Mouse (Mus musculus) liver, adult 2 months (tissue): ENCODE data around the gene Gab3.

Experiments used
- CTCF ChIP-seq: fragments of 200-500 bp; IDR thresholded peaks from 2 replicates; pipeline ENCODE4 v1.5.1; 2011; ENCODE audit warnings: low read depth, low read length, control low read depth
- POLR2A ChIP-seq: fragments of 200-500 bp; IDR thresholded peaks from 2 replicates; pipeline ENCODE4 v1.6.1; 2011; ENCODE audit warnings: low read length, control low read depth; ENCODE audit not compliant: insufficient read depth; ENCODE audit errors: extremely low read depth

- TF ChIP-seq CTCF: no peak
- no peak for TF ChIP-seq POLR2A
Measured at GRCm38 (mm10) chrX:75044595-75044994, 40.7 kb downstream of the Gab3 start.
